Mouse (Mus musculus): ENCODE data around the gene Myt1l. TPM values are rescaled to one million over a fixed set of nuclear protein-coding genes. Genes with fewer than 3 reads are reported as not detected.

Myt1l gene
- total RNA-seq, 2 experiments from 2014 or later = 1.9 to 2.7 TPM

GRCm38 (mm10) chr12:29822216-29822615, 294.0 kb downstream of the Myt1l start:
- DNase-seq = no peak

- DNase-seq = no peak
Measured at GRCm38 (mm10) chr12:29823766-29824417, 295.7 kb downstream of the Myt1l start.

GRCm38 (mm10) chr12:29830571-29830970, 302.4 kb downstream of the Myt1l start:
- DNase-seq = no peak

GRCm38 (mm10) chr12:29831356-29831755, 303.2 kb downstream of the Myt1l start:
- no peak for DNase-seq

GRCm38 (mm10) chr12:29837301-29837791, 309.2 kb downstream of the Myt1l start:
- DNase-seq = peak; percentile 16

- no peak for DNase-seq
Measured at GRCm38 (mm10) chr12:29838421-29838820, 310.2 kb downstream of the Myt1l start.

- DNase-seq = no peak
Measured at GRCm38 (mm10) chr12:29849936-29850335, 321.8 kb downstream of the Myt1l start.

- DNase-seq = no peak
Measured at GRCm38 (mm10) chr12:29854151-29854585, 326.0 kb downstream of the Myt1l start.

- peak; percentile 77 for DNase-seq
Measured at GRCm38 (mm10) chr12:29855007-29855406, 326.8 kb downstream of the Myt1l start.

GRCm38 (mm10) chr12:29860986-29861385, 332.8 kb downstream of the Myt1l start:
- no peak for DNase-seq

- DNase-seq = peak; percentile 23
Measured at GRCm38 (mm10) chr12:29868295-29868694, 340.1 kb downstream of the Myt1l start.

- DNase-seq = peak; percentile 33
Measured at GRCm38 (mm10) chr12:29868781-29869180, 340.6 kb downstream of the Myt1l start.

GRCm38 (mm10) chr12:29872156-29872815, 344.1 kb downstream of the Myt1l start:
- DNase-seq = peak; percentile 27

- no peak for DNase-seq
Measured at GRCm38 (mm10) chr12:29873281-29873772, 345.1 kb downstream of the Myt1l start.

- no peak for DNase-seq
Measured at GRCm38 (mm10) chr12:29877977-29878376, 349.8 kb downstream of the Myt1l start.

GRCm38 (mm10) chr12:29882871-29883617, 354.9 kb downstream of the Myt1l start:
- DNase-seq = peak; percentile 83

GRCm38 (mm10) chr12:29884376-29884775, 356.2 kb downstream of the Myt1l start:
- no peak for DNase-seq

- DNase-seq = peak; percentile 56
Measured at GRCm38 (mm10) chr12:29894669-29895068, 366.5 kb downstream of the Myt1l start.

GRCm38 (mm10) chr12:29897533-29898085, 369.4 kb downstream of the Myt1l start:
- DNase-seq = no peak

- DNase-seq = peak; percentile 19
Measured at GRCm38 (mm10) chr12:29904101-29904874, 376.1 kb downstream of the Myt1l start.

GRCm38 (mm10) chr12:29907056-29907455, 378.9 kb downstream of the Myt1l start:
- DNase-seq = peak; percentile 73

- DNase-seq = no peak
Measured at GRCm38 (mm10) chr12:29916139-29916538, 388.0 kb downstream of the Myt1l start.
